Comparison of ENCODE assay signal across 8 mouse cellular contexts in the genomic region with DNA sequence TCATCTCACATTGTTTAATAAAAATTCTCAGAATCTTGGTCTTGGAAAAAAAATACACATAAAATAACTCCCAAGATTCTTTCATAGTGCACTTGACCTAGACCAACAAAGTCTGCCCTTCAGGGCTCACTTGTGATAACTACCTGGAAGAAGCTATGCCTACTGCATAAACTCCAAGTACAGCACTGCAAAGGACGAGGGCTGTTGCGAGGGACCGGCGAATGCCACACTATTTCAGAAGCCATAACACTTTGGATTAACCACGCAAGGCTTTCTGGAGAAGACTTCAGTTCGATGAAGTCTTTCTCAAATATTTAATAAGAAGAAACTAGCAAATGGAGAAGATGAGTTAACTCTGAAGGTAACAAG. TPM values are rescaled to one million over a fixed set of nuclear protein-coding genes. Genes with fewer than 3 reads are reported as not detected.
DNase-seq lines count a peak whose midpoint lies in the region; ATAC-seq and TF ChIP-seq lines count a peak whose summit lies in the region.

No protein-coding gene starts in this region.

- H3K4me1 ChIP-seq in heart, embryonic 11.5 days (ENCODE audit: control insufficient read depth, insufficient read depth, low read length): no peaks in the 10 kb centered on the region
- no peaks in the 10 kb centered on the region for H3K4me1 ChIP-seq in ES-E14 (ENCODE audit: control insufficient read depth in 2 of 2, insufficient read depth in 2 of 2, low read length in 2 of 2, poor library complexity in 1 of 2)
- 0 out of 2 replicates have a peak, but pooled peaks cover 3% of the 10 kb centered on the region for H3K4me1 ChIP-seq in forebrain, postnatal 0 days (ENCODE audit: insufficient read depth)
- peaks cover 5% of the 10 kb centered on the region for H3K4me1 ChIP-seq in liver, postnatal 0 days (ENCODE audit: insufficient read depth)

- TF ChIP-seq CTCF in forebrain, postnatal 0 days (IDR thresholded peaks at IDR 0.05; ENCODE audit: low read depth): no peak
- no peak for TF ChIP-seq CTCF in liver, postnatal 0 days (IDR thresholded peaks at IDR 0.05; ENCODE audit: low read depth)

- no peak overlapping the region for H3K27ac ChIP-seq in heart, embryonic 11.5 days (ENCODE audit: low read depth, low read length)
- no peak overlapping the region for H3K27ac ChIP-seq in ES-E14 (ENCODE audit: insufficient read depth, low read depth, low read length, poor library complexity, severe bottlenecking)
- no peak overlapping the region for H3K27ac ChIP-seq in forebrain, postnatal 0 days (ENCODE audit: low read depth, low read length)
- H3K27ac ChIP-seq in liver, postnatal 0 days (ENCODE audit: low read depth): peak overlapping the region; percentile 48; the same call in 1 of the 2 replicates

- H3K9me3 ChIP-seq in heart, embryonic 11.5 days (replicated peaks; ENCODE audit: control insufficient read depth, low read length): no peaks in the 10 kb centered on the region
- no peaks in the 10 kb centered on the region for H3K9me3 ChIP-seq in ES-E14 (ENCODE audit: control insufficient read depth, insufficient read depth, low read depth, low read length)
- no peaks in the 10 kb centered on the region for H3K9me3 ChIP-seq in forebrain, postnatal 0 days (ENCODE audit: low read length)
- no peaks in the 10 kb centered on the region for H3K9me3 ChIP-seq in liver, postnatal 0 days (ENCODE audit: low read length)

- in situ Hi-C loops in ES-E14 (cut with MboI; ENCODE audit: low sequenced_read_pairs in 2 of 2, unreplicated experiment in 2 of 2): no loop called here

- no peak for TF ChIP-seq EP300 in liver, postnatal 0 days (IDR thresholded peaks at IDR 0.05; ENCODE audit: low read depth)

- H3K9ac ChIP-seq in heart, embryonic 11.5 days (ENCODE audit: low read depth, low read length): peak overlapping the region; percentile 49
- H3K9ac ChIP-seq in ES-E14 (ENCODE audit: insufficient read depth, low read depth, low read length, poor library complexity, severe bottlenecking): no peak overlapping the region
- H3K9ac ChIP-seq in forebrain, postnatal 0 days: no peak overlapping the region
- peak overlapping the region; percentile 50 for H3K9ac ChIP-seq in liver, postnatal 0 days (replicated peaks)

- WGBS in heart, embryonic 11.5 days (ENCODE audit: insufficient replicate concordance): 47% methylated on average over 6 of the region's 6 CpGs
- 37% methylated on average over 6 of the region's 6 CpGs for WGBS in forebrain, postnatal 0 days
- 33% methylated on average over 6 of the region's 6 CpGs for WGBS in liver, postnatal 0 days (ENCODE audit: insufficient replicate concordance)

- no peaks in the 10 kb centered on the region for H3K27me3 ChIP-seq in heart, embryonic 11.5 days (ENCODE audit: control insufficient read depth, insufficient read depth, low read length)
- no peaks in the 10 kb centered on the region for H3K27me3 ChIP-seq in forebrain, postnatal 0 days (ENCODE audit: insufficient read depth, low read length)
- H3K27me3 ChIP-seq in liver, postnatal 0 days (ENCODE audit: insufficient read depth, low read length): no peaks in the 10 kb centered on the region

- H3K4me3 ChIP-seq in heart, embryonic 11.5 days (ENCODE audit: low read depth, low read length): peak overlapping the region; percentile 64
- H3K4me3 ChIP-seq in ES-E14 (ENCODE audit: insufficient read depth in 1 of 2, low read depth in 1 of 2, low read length in 2 of 2, poor library complexity in 1 of 2, severe bottlenecking in 1 of 2): peak overlapping the region; percentile 8 to 95; a peak in 3 of 4 replicates
- peak overlapping the region; percentile 68 for H3K4me3 ChIP-seq in forebrain, postnatal 0 days (ENCODE audit: low read depth, low read length)
- peak overlapping the region; percentile 79 for H3K4me3 ChIP-seq in liver, postnatal 0 days (ENCODE audit: low read depth, low read length)

- DNase-seq in heart, adult 11 months: no peak
- DNase-seq in ES-E14 (ENCODE audit: low read depth, low spot score): no peak
- DNase-seq in forebrain, postnatal 0 days: no peak
- no peak for DNase-seq in liver, postnatal 0 days
- DNase-seq in adrenal gland, postnatal 14 days: no peak
- DNase-seq in spleen, adult 12 weeks (ENCODE audit: low spot score): no peak
- no peak for DNase-seq in embryo, embryonic 10 days (ENCODE audit: low spot score)

- no peaks in the 10 kb centered on the region for H3K36me3 ChIP-seq in heart, embryonic 11.5 days (ENCODE audit: control insufficient read depth, insufficient read depth, low read length)
- H3K36me3 ChIP-seq in ES-E14 (ENCODE audit: control insufficient read depth, insufficient read depth, low read length, poor library complexity, severe bottlenecking): no peaks in the 10 kb centered on the region
- no peaks in the 10 kb centered on the region for H3K36me3 ChIP-seq in forebrain, postnatal 0 days (ENCODE audit: insufficient read depth)
- no peaks in the 10 kb centered on the region for H3K36me3 ChIP-seq in liver, postnatal 0 days (replicated peaks; ENCODE audit: insufficient read depth, low read length)

- ATAC-seq in heart, embryonic 11.5 days (replicated peaks; ENCODE audit: insufficient number of reproducible peaks, low FRiP score, low TSS enrichment): no peak
- ATAC-seq in forebrain, postnatal 0 days: peak; percentile 23
- ATAC-seq in liver, postnatal 0 days: peak; percentile 16

- H3K4me2 ChIP-seq in heart, embryonic 11.5 days: peak overlapping the region; percentile 68
- peak overlapping the region; percentile 82 for H3K4me2 ChIP-seq in forebrain, postnatal 0 days (ENCODE audit: low read depth)
- H3K4me2 ChIP-seq in liver, postnatal 0 days (ENCODE audit: low read depth, low read length): peak overlapping the region; percentile 87

TF ChIP-seq in ES-E14, 5 proteins besides CTCF, POLR2A, EP300 and RAD21:
- TF ChIP-seq ZNF384 (IDR thresholded peaks at IDR 0.05; ENCODE audit: low read depth, low read length) (no peak), CHD2 (IDR thresholded peaks at IDR 0.05; ENCODE audit: low read depth, low read length) (no peak), ZC3H11A (IDR thresholded peaks at IDR 0.05; ENCODE audit: borderline replicate concordance, low read depth, low read length) (no peak), HCFC1 (IDR thresholded peaks at IDR 0.05; ENCODE audit: borderline replicate concordance, insufficient read depth, low read length) (no peak), MAFK (IDR thresholded peaks at IDR 0.05; ENCODE audit: insufficient read depth, low read depth, low read length) (no peak)

RNA-seq across cellular contexts. Expression of gene Sdhaf3, which starts 0.4 kb away (rescaled TPM):
- polyA plus RNA-seq in heart, embryonic 11.5 days (2014; fragmentation: Nextera tagmentation; extraction: Ambion mirVana): 5.7 and 5.8 TPM in 2 replicates
- 2.6 and 3.3 TPM in 2 replicates for total RNA-seq in ES-E14 (2012; rRNA removed)
- total RNA-seq in forebrain, postnatal 0 days (2014; rRNA removed): 5.5 and 6.4 TPM in 2 replicates
- polyA plus RNA-seq in forebrain, postnatal 0 days (2015; fragmentation: Nextera tagmentation; extraction: Ambion mirVana): 5.0 TPM in 2 replicates
- 2.8 and 3.2 TPM in 2 replicates for polyA plus RNA-seq in liver, postnatal 0 days (2015; fragmentation: Nextera tagmentation; extraction: Ambion mirVana)
- 5.8 and 5.9 TPM in 2 replicates for total RNA-seq in adrenal gland, postnatal 14 days (2021)

Comparison
In these comparisons a context has a peak if more than half of its experiments do, and no peak if none do; other contexts are left out.
1. H3K9ac ChIP-seq: peak in heart, embryonic 11.5 days (single experiment) and liver, postnatal 0 days (single experiment); none in ES-E14 (single experiment) and forebrain, postnatal 0 days (single experiment).
2. Peak in every context shown above with its lines, with median percentiles within 50 percentile points of each other: H3K4me2 ChIP-seq and H3K4me3 ChIP-seq.